Mouse (Mus musculus): Measurements from ENCODE around the gene Gm10563.
"Not testable (repeated sequence)": the region's sequence is repeated elsewhere in the genome, so short reads cannot be mapped to it uniquely, and the experiment has no call there.

The Gm10563 gene

DNA sequence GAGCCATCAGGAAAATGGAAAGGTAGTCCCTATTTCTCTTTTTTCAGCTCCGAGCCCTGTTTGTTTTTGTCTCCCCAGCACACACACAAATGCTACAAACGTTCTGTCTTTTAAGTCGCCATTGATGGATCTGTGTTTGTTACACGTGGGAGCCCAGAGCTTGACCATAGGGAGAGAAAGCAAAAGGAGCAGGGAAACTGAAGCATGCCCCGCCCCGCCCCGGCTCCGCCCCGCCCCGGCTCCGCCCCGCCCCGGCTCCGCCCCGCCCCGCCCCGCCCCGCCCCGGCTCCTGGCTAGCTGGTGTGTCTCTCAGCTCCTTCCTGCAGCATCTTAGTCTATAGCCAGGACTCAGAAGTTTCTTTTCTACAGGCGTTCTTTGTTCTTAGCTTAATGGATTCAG is 46.7 kb downstream of the Gm10563 start:
- no peak for ATAC-seq (ENCODE audit: low TSS enrichment)

DNA sequence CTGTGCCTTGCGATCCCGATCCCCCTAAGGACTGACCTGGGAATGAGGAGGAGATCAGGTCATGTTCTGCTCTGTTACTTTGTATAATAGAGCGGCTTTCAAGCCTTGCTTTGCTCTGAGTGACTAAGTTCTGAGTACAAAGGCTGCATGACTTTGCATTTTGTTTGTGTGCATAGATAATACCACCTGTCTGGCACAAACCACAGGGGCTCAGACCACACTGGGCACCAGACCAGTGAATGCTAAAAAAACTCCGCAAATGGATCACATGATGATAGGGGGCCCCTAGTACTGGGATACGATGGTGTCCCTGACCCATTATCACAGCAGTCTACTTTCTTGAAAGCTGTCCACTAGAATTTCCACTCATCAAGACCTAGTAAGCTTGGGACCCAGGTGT is 48.6 kb downstream of the Gm10563 start:
- no peak for ATAC-seq (ENCODE audit: low TSS enrichment)

DNA sequence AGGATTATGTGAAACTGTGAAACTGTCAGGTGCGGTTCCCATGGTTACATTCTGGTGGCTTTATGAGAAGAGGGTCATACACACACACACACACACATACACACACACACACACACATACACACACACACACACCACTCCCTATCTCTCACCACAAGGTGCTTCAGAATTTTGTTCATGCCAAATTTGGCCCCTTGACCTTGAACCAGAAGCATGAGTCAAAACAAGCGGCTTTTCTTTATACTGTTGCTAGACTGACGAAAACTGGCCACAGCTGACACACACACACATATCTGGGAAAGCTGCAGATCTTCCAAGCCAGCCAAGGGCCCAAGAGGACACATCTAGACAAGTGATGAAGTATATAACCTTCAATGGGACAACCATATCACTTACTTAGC is 49.4 kb downstream of the Gm10563 start:
- ATAC-seq (ENCODE audit: low TSS enrichment): no peak

DNA sequence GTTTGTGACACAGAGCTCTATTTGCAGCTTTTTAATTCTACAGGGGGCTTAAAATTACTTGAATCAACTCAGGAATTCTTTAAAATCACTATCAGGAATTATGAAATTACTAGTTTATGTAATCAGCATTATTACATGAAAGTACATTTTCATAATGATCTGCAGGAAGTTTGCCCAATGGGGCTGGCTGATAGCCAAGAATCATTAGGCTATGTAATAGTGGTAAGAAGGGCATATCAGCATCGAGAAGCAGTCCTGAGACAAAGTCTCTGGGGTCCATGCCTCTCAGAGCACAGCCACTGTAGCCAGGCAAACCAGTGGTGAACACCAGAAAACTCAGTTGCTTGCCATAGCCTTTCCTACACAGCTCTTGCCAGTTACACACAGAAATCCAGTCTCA is 51.4 kb downstream of the Gm10563 start:
- no peak for ATAC-seq (ENCODE audit: low TSS enrichment)

DNA sequence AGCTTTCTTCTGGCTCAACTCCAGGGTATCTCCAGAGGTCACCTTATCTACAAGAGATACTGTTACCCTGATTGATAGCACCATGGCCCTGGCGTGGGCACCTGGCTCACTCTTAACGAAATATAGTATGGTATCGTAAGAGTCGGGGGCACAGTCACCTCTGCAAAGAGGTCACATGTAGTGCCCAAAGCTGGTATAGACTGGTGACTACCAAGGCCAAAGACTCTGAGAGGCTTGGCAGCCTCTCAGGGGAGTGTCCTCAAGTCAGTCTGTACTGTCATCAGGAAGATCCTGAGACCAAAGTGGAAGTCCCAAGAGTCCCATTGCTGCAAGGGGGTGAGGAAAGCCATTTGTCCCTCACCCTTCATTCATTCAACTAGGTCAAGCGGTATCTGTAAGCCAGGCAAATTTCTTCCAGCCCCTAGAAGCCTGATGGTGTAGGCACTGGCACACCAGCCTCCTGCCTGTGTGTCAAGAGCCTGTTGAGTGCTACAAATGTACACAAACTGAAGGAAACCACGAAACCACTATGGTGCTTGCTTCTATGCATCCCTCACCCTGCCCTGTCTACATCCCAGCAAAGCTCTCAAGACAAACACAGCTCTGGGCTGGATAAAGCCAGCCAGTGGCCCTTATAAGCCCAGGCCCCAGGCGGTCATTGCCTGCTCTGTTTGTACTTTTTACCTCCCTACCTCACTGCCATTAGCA is 54.0 kb downstream of the Gm10563 start:
- no peak for ATAC-seq (ENCODE audit: low TSS enrichment)

DNA sequence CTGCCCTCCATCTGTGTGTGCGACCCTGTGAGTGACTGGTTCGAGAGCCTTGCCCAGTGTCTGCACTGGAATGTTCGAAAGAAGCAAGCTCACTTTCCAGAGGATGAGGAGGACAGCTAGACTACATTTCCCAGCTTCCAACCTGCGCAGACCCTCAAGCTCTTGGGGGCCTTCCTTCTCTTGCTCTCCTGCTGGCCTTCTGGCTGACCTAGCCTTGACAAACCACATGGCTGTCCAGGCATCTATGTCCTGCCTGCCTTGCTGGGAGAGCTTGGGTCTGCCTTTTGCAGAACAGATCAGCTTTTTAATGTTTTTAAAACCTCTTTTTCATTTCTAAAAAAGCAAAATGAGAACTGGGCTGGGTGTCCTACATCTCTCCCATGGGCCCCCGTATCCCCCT is 55.9 kb downstream of the Gm10563 start:
- no peak for ATAC-seq (ENCODE audit: low TSS enrichment)

DNA sequence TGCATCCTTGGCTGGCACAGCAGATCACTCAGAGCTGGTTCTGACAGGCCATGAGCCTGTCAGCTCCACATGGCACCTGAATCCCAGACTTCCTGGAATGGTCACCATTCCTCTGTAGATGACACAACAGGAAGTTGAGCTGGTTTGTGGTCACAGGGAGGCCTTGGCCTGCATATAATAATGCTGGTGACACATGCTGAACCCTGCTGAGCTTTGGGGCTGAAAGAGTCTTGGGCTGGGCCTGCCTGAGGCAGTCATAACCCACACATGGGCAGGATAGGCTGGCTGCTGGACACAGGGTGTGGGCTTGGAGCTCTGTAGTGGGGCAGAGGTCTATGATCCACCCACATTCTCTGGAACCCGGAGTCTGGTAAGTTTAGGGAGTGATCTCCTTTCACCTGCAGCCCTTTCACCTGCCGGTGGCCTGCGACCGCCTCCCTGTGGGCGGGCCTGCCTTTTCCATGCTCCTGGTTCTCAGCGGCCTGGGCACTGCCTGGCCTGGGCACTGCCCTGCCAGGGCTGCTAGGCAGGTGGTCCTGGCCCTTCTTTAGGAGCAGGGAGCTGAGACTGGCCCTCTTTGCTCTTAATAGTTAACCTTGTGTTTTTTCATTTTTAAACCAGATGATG is 62.8 kb downstream of the Gm10563 start:
- ATAC-seq (ENCODE audit: low TSS enrichment): no peak

DNA sequence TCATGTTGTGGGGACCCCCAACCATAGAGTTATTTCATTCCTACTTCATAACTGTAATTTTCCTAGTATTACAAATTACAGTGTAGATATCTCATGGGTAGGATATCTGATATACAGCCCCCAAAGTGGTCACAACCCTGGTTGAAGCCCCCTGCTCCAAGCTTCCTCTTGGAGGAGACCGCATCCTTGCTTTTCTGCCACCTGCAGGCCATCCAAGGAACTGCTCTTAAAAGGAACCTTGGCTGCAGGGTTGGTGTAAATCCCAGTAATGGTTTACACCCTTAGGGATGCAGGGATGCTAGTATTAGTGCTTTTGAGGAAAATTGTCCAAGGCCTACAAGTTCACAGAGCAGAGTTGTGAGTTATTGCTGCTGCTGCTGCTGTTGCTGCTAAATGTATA is 64.8 kb downstream of the Gm10563 start:
- ATAC-seq (ENCODE audit: low TSS enrichment): no peak

DNA sequence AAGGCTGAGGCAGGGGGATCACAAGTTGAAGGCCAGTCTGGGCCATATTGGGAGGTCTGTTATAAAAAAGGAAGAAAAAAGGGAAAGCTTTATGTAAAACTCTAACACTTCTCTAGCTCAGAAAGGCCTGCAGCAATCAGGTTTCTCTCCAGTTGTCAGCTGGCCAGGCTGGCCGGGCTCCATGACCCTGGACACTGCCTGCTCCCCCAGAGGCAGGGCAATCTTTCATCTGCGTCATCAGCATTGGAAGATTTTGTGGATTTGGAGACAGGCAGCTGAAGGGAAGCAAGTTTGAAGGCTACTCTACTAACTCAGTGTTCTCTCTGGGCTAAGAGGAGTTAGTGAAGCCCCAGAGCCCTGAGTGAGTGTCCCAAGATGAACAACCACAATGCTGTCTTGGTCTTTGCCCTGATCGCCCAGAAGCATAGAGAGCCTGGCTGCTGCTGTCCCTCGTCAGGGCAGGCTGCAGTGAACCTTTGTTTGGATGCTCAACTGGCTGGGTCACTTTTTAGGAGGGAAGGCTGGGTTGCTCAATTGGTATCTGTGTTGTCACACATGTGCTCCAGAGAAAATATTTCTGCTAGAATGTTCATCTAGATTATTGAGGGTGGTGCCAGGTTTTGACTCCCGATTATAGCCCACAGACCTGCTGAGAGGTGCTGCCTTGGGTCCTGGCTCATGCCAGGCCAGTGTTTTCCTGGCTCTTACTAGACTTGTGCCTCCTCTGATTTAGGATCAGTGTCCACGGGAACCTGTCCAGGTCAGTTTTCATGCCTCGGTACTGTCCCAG is 66.7 kb downstream of the Gm10563 start:
- ATAC-seq (ENCODE audit: low TSS enrichment): no peak

DNA sequence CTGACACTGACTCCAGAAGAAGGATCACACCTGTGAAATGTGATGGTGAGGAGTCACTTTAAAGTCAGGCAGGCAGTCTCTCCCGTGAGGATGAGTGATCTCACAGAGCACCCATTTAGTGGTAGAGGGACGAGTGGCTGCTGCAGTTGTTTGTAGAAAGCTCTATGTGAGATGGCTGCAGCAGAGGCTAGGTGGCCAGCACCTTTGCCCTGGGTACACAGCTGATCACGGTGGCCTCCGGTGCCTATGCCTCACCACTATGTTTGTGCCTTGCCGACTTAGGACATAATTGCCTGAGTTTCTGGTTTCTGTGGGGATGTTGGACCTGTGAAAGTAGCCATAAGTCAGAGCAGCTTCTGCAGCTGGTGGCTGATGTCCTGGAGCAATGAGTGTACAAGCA is 67.5 kb downstream of the Gm10563 start:
- no peak for ATAC-seq (ENCODE audit: low TSS enrichment)

DNA sequence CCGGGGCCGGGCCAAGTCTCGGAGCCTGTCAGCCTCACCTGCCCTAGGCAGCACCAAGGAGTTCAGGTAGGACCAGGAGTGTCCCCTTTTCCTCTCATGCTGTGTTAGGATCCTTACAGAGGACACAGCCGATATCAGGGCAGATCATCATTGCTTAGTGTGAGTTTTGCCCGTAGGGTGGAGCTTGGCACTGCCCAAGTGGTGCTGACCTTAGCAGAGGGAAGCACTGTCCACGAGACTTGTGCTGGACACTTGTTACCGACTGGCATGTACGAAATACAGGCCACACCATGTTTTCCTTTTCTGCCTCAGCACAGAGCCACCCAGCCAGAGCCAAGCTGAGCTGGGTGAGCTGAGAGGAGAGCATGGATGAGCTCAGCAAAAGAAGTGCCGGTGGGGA is 68.1 kb downstream of the Gm10563 start:
- ATAC-seq (ENCODE audit: low TSS enrichment): no peak

DNA sequence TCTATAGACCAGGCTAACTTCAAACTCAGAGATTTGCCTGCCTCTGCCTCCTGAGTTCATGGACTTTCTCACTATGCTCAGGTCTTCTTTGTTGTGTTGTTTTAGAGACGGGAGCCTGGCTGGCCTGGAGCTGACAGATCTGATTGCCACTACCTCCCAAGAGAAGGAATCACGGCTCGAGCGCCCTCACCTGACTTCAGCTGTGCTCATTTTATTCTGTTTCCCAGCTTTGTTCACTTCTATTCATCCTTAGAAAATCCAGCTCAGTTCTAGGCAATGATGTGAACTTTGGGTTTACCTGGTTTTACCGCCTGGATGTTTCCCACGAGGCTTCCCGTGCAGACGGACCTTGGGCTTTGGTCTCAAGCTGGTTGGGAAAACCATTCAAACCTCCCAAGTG is 69.7 kb downstream of the Gm10563 start:
- ATAC-seq (ENCODE audit: low TSS enrichment): no peak

DNA sequence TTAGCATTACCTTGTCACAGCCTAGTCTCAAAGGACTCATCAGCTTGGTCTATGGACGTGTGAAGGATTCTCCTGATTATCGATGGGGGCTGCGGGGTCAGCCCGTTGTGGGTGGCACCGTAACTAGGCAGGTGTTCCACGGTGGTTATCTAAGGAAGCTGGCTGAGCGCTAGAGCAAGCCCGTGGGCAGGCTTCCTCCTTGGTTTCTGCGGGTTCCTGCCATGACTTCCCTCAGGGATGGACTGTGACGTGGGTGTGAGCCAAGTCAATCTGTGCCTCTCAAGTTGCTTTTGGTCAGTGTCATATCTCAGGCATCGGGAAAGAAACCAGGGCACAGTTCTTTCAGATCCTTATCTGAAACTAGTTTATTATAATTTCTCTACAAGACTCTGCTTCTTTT is 70.3 kb downstream of the Gm10563 start:
- no peak; the same call in 1 of the 2 replicates for ATAC-seq (ENCODE audit: low TSS enrichment)

DNA sequence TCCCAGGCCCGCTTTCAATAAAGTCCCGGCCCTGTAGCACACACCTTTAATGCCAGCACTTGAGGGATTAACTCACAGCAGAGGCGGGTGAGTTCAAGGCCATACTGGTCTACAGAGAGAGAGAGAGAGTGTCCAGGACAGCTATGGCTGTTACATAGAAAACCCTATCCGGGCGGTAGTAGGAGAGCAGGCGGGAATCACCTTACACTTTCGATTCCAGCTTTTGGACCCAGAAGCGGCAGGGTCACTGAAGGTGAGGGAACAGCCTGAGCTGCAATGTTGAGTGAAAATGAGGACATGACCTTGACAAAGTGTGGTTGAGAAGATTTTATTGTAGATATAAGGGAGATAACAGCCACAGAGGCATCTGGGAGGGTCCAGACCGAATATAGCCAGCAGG is 71.3 kb downstream of the Gm10563 start:
- no peak for ATAC-seq (ENCODE audit: low TSS enrichment)

DNA sequence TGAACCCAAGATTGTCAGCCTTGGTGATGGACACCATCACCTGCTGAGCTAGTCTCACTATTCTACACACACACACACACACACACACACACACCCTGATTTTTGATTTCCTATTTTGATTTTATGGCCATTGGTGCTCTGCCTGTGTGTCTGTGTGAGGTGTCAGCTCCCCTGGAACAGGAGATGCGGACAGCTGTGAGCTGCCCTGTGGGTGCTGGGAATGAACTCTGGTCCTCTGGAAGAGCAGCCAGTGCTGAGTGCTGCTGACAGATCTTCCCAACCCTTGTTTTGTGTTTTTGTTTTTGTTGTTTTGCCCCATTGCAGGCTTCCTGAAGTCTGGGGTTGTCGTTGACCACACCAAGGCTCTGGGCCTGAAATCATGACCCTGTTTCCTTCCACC is 72.1 kb downstream of the Gm10563 start:
- no peak for ATAC-seq (ENCODE audit: low TSS enrichment)

DNA sequence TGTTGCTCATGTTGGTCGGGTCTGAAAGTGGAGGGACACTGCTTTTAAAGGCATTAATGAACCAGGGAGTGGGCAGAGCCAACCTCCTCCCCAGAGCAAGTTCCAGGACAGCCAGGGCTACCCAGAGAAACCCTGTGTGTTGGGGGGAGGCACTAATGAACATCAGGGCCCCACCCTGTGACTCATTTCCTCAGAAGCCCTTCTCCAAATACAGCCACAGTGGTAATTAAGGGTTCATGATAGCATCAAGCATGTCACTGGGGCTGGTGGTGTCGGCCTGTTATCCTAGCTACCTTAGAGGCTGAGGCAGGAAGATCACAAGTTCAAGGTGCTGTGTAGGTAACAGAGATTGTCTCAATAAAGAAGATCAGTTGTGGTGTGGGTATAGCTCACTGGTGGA is 73.8 kb downstream of the Gm10563 start:
- no peak for ATAC-seq (ENCODE audit: low TSS enrichment)

DNA sequence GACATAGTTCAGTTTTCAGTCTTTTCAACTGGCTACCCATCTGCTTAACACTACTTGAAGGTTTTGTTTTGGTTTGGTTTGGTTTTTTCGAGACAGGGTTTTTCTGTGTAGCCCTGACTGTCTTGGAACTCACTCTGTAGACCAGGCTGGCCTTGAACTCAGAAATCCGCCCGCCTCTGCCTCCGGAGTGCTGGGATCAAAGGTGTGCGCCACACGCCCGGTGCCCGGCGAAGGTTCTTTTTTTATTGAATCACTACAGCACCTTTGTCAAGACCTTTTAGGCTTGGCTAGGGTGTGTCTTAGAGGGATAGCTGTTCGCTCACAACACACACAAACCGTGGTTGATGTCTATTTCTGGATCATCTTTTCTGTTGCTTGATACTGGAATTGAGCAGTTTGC is 74.9 kb downstream of the Gm10563 start:
- ATAC-seq (ENCODE audit: low TSS enrichment): not testable (repeated sequence)

DNA sequence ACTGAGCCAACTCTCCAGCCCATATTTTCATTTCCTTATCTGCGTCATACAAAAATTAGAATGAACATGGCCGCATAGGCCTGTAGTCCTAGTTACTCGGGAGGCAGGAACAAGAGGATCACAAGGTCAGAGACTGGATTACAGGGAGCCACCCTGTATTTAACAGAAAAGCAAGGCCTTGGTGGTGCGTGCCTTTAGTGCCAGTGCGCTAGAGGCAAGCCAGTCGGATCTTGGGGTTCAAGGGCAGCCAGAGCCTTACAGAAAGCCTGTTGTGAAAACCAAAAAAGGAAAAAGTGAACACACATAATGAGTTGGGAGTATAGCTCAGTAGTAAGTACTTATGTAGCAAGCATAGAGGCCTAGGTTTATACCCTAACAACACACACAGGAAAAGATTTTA is 75.4 kb downstream of the Gm10563 start:
- no peak for ATAC-seq (ENCODE audit: low TSS enrichment)

DNA sequence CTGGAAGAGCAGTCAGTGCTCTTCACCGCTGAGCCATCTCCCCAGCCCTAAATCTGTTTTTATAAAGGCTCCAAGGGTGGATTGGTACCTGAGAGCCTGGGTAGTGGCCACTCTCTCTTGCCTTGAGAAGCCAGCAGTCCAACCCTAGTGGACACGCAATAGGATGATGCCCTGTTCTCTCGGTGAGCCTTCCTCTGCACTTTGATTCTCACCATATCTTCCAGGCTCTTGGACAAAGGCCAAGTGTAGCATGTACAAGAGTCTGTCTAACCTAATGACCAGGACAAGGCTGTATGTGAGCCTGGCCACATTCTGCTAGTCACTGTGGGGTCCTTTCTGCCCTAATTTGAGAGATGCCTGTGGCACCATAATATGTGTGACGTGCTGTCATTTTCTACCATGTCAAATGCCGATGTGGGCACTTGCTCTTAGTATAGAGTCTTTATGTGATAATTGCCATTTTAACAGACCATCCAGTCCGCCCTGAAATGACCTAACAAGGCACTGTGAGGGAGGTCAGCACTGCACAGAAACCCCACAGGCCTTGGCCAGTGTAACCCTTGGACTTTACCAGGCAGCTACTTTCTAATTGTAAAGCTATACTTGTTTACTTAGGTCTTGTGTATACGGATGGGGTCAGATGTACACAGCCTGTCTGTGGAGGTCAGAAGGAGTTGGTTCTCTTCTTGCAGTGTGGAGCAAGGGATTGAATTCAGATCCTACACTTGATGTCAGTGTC is 76.4 kb downstream of the Gm10563 start:
- no peak for ATAC-seq (ENCODE audit: low TSS enrichment)

DNA sequence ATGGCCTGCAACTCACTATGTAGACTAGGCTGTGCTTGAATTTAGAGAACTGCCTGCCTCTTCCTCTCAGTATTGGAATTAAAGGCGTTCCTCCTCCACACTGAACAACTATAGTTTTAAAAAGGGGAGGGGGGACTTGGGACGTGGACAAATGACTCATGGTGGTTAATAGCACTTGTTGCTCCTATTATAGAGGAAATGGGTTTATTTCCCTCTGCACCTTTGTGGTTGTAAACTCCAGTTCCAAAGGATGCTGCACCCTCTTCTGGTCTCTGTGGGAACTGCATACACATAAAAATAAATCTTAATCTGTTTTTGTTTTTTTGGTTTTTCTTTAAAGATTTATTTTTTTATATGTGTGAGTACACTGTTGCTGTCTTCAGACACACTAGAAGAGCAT is 77.0 kb downstream of the Gm10563 start:
- no peak for ATAC-seq (ENCODE audit: low TSS enrichment)

DNA sequence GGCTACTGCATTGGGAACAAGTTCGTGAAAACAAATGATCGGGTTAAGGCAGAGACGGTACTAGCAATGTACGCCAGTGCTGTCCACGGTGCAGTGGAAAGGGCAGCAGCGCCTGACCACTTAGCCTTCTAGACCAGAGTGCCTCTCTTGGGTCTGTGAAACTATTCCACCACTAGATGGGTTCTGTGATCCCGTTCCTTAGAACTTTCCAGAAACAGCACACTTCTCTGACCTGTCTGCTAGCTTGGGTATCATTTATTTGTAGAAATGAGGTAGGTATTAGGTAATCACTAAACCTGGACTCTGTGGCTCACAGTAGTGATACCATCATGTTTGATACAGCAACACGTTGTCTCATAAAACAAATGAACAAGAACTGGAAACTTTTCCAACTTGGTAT is 78.7 kb downstream of the Gm10563 start:
- no peak for ATAC-seq (ENCODE audit: low TSS enrichment)

Measured in frontal cortex, adult (tissue).